Mouse (Mus musculus): ENCODE data around the gene Dpp9.

- TF ChIP-seq POLR2A (IDR thresholded peaks at IDR 0.05; ENCODE audit: insufficient read depth, low read depth, low read length) (no peak), CTCF (IDR thresholded peaks at IDR 0.05; ENCODE audit: insufficient read depth, low read depth, low read length) (no peak)
Measured at GRCm38 (mm10) chr17:56162231-56162774, 56.4 kb downstream of the Dpp9 start, which contains the start of gene Tnfaip8l1.
